Mouse (Mus musculus) liver, adult 2 months (tissue): ENCODE measurements around the gene BC053393. TPM values are rescaled to one million over a fixed set of nuclear protein-coding genes. Genes with fewer than 3 reads are reported as not detected.

Experiments used
- DNase-seq: peaks from one replicate; pipeline ENCODE4 v3.0.0-alpha.2; 2011; ENCODE audit warnings: low read depth, low spot score; ENCODE audit errors: extremely low read depth
- H3K27ac ChIP-seq: fragments of 200-500 bp; replicated peaks from 2 replicates; pipeline ENCODE4 v1.5.1; 2012; ENCODE audit warnings: low read depth, mild to moderate bottlenecking, control low read depth, inconsistent platforms, low read length; ENCODE audit not compliant: insufficient read depth
- H3K27me3 ChIP-seq: fragments of 200-500 bp; 2 replicates; pipeline ENCODE4 v1.6.1; 2012; ENCODE audit warnings: mild to moderate bottlenecking, moderate library complexity, low read length, inconsistent platforms; ENCODE audit not compliant: control insufficient read depth, insufficient read depth
- H3K36me3 ChIP-seq: fragments of 200-500 bp; 2 replicates; pipeline ENCODE4 v1.6.1; 2012; ENCODE audit warnings: low read length, inconsistent platforms; ENCODE audit not compliant: control insufficient read depth, insufficient read depth
- H3K4me1 ChIP-seq: fragments of 200-500 bp; 2 replicates; pipeline ENCODE4 v1.6.1; 2011; ENCODE audit warnings: low read length; ENCODE audit not compliant: control insufficient read depth, insufficient read depth
- H3K4me3 ChIP-seq: fragments of 200-500 bp; 2 replicates; pipeline ENCODE4 v1.5.1; 2011; ENCODE audit warnings: low read depth, mild to moderate bottlenecking, control low read depth, low read length, moderate library complexity; ENCODE audit not compliant: insufficient read depth
- H3K79me2 ChIP-seq: fragments of 200-500 bp; 2 replicates; pipeline ENCODE4 v1.6.1; 2012; ENCODE audit warnings: inconsistent platforms, mild to moderate bottlenecking, low read length, moderate library complexity; ENCODE audit not compliant: control insufficient read depth, insufficient read depth
- H3K9ac ChIP-seq: fragments of 200-500 bp; 2 replicates; pipeline ENCODE4 v1.6.1; 2012; ENCODE audit warnings: low read depth, mild to moderate bottlenecking, control low read depth, inconsistent platforms, low read length
- CTCF ChIP-seq: fragments of 200-500 bp; IDR thresholded peaks from 2 replicates; pipeline ENCODE4 v1.5.1; 2011; ENCODE audit warnings: low read depth, low read length, control low read depth
- POLR2A ChIP-seq: fragments of 200-500 bp; IDR thresholded peaks from 2 replicates; pipeline ENCODE4 v1.6.1; 2011; ENCODE audit warnings: low read length, control low read depth; ENCODE audit not compliant: insufficient read depth; ENCODE audit errors: extremely low read depth
- WGBS: fragments of 180-500 bp; shearing (Covaris S2); methylation state at CpG from one replicate; pipeline ENCODE4 v1.1.7; 2018; 5-methylcytosine and 5-hydroxymethylcytosine counted together
- polyA plus RNA-seq: library from polyadenylated mRNA; depleted of rRNA; stranded (reverse); fragments of >200 nt; gene quantifications from 2 replicates; pipeline ENCODE4 v1.2.3, GENCODE M21; 2012; rRNA removed
- total RNA-seq: library from RNA; depleted of rRNA; stranded (reverse); fragments of >200 nt; gene quantifications from 2 replicates; pipeline ENCODE4 v1.2.3, GENCODE M21; 2014; rRNA removed

BC053393 gene
- total RNA-seq = not detected in 2 replicates
- polyA plus RNA-seq = not detected in 2 replicates

- 75% methylated on average over 1 of the region's 1 CpGs for WGBS
- TF ChIP-seq CTCF (no peak), POLR2A (no peak)
- no peak for DNase-seq
- no peaks in the 10 kb centered on the region for H3K27me3 ChIP-seq
- no peaks in the 10 kb centered on the region for H3K36me3 ChIP-seq
- H3K79me2 ChIP-seq = no peaks in the 10 kb centered on the region
- no peak within 1 kb of the TSS for H3K27ac ChIP-seq
- no peaks in the 10 kb centered on the region for H3K4me1 ChIP-seq
- H3K9ac ChIP-seq = no peak within 1 kb of the TSS
- no peak within 1 kb of the TSS for H3K4me3 ChIP-seq
These were observed at the start of gene BC053393 for GRCm38 (mm10) chr11:46571327-46571726. Gene BC053393, plus strand, starts transcription at chr11:46571536.

GRCm38 (mm10) chr11:46522719-46523118 lies 48.6 kb upstream of the BC053393 start:
- Histone ChIP-seq H3K36me3 (no peaks in the 10 kb centered on the region), H3K4me3 (no peak overlapping the region), H3K27ac (no peak overlapping the region), H3K4me1 (no peaks in the 10 kb centered on the region), H3K9ac (no peak overlapping the region), H3K79me2 (no peaks in the 10 kb centered on the region), H3K27me3 (no peaks in the 10 kb centered on the region)
- 62% methylated on average over 3 of the region's 3 CpGs for WGBS
- peak; percentile 46 for DNase-seq
- TF ChIP-seq CTCF (peak; percentile 57), POLR2A (no peak)

- no peak within 1 kb of the TSS for H3K9ac ChIP-seq
- no peak within 1 kb of the TSS for H3K27ac ChIP-seq
- WGBS = 86% methylated on average over 2 of the region's 2 CpGs
- DNase-seq = no peak
- H3K79me2 ChIP-seq = no peaks in the 10 kb centered on the region
- H3K4me1 ChIP-seq = no peaks in the 10 kb centered on the region
- H3K4me3 ChIP-seq = no peak within 1 kb of the TSS
- TF ChIP-seq POLR2A (no peak), CTCF (no peak)
- H3K27me3 ChIP-seq = no peaks in the 10 kb centered on the region
- no peaks in the 10 kb centered on the region for H3K36me3 ChIP-seq
These were observed 47.4 kb upstream of the BC053393 start, which contains the start of gene Gm12169 for GRCm38 (mm10) chr11:46523912-46524311. Gene Gm12169, plus strand, starts transcription at chr11:46524212.

- no peak overlapping the region for H3K9ac ChIP-seq
- no peaks in the 10 kb centered on the region for H3K27me3 ChIP-seq
- no peaks in the 10 kb centered on the region for H3K4me1 ChIP-seq
- WGBS = 76% methylated on average over 4 of the region's 4 CpGs
- TF ChIP-seq CTCF (no peak), POLR2A (no peak)
- H3K27ac ChIP-seq = no peak overlapping the region
- no peak overlapping the region for H3K4me3 ChIP-seq
- no peaks in the 10 kb centered on the region for H3K79me2 ChIP-seq
- DNase-seq = no peak
- H3K36me3 ChIP-seq = no peaks in the 10 kb centered on the region
These were observed 41.2 kb upstream of the BC053393 start for GRCm38 (mm10) chr11:46530149-46530548.

- Histone ChIP-seq H3K9ac (no peak overlapping the region), H3K4me3 (no peak overlapping the region), H3K27ac (no peak overlapping the region), H3K27me3 (no peaks in the 10 kb centered on the region), H3K36me3 (no peaks in the 10 kb centered on the region), H3K79me2 (no peaks in the 10 kb centered on the region), H3K4me1 (no peaks in the 10 kb centered on the region)
- TF ChIP-seq CTCF (no peak), POLR2A (no peak)
- 86% methylated on average over 4 of the region's 4 CpGs for WGBS
- DNase-seq = no peak
These were observed 34.4 kb upstream of the BC053393 start for GRCm38 (mm10) chr11:46536978-46537377.

GRCm38 (mm10) chr11:46543530-46543929 lies 27.8 kb upstream of the BC053393 start:
- no peak for TF ChIP-seq CTCF
- no peak for TF ChIP-seq POLR2A
- no peaks in the 10 kb centered on the region for H3K4me1 ChIP-seq
- H3K27ac ChIP-seq = no peak overlapping the region
- no peaks in the 10 kb centered on the region for H3K79me2 ChIP-seq
- 90% methylated on average over 2 of the region's 2 CpGs for WGBS
- H3K36me3 ChIP-seq = no peaks in the 10 kb centered on the region
- no peak for DNase-seq
- H3K4me3 ChIP-seq = no peak overlapping the region
- no peak overlapping the region for H3K9ac ChIP-seq
- H3K27me3 ChIP-seq = no peaks in the 10 kb centered on the region
